7 mouse cellular contexts compared by ENCODE assay signal in genomic region chr11:109331424-109331824, GRCm38 (mm10). TPM values are rescaled to one million over a fixed set of nuclear protein-coding genes. Genes with fewer than 3 reads are reported as not detected.
DNase-seq lines count a peak whose midpoint lies in the region; ATAC-seq and TF ChIP-seq lines count a peak whose summit lies in the region.

No protein-coding gene starts in this region.

- no peaks in the 10 kb centered on the region for H3K27me3 ChIP-seq in intestine, postnatal 0 days (replicated peaks; ENCODE audit: control insufficient read depth, insufficient read depth, low read length)
- no peaks in the 10 kb centered on the region for H3K27me3 ChIP-seq in limb, embryonic 10.5 days (ENCODE audit: low read depth, poor library complexity, severe bottlenecking)
- H3K27me3 ChIP-seq in midbrain, embryonic 13.5 days: no peaks in the 10 kb centered on the region

- no peak overlapping the region for H3K27ac ChIP-seq in intestine, postnatal 0 days (ENCODE audit: low read depth, low read length)
- peak overlapping the region; percentile 19; the same call in 1 of the 2 replicates for H3K27ac ChIP-seq in limb, embryonic 10.5 days
- H3K27ac ChIP-seq in midbrain, embryonic 13.5 days: no peak overlapping the region

- H3K4me3 ChIP-seq in intestine, postnatal 0 days (ENCODE audit: low read depth, low read length): peak overlapping the region; percentile 31
- peak overlapping the region; percentile 36 for H3K4me3 ChIP-seq in limb, embryonic 10.5 days
- no peak overlapping the region for H3K4me3 ChIP-seq in midbrain, embryonic 13.5 days (replicated peaks)

- TF ChIP-seq CTCF in intestine, postnatal 0 days (IDR thresholded peaks at IDR 0.05; ENCODE audit: low read depth): peak; percentile 96

- H3K4me1 ChIP-seq in intestine, postnatal 0 days (replicated peaks; ENCODE audit: control insufficient read depth, insufficient read depth, low read length): no peaks in the 10 kb centered on the region
- peaks cover 13% of the 10 kb centered on the region for H3K4me1 ChIP-seq in limb, embryonic 10.5 days
- H3K4me1 ChIP-seq in midbrain, embryonic 13.5 days (replicated peaks): peaks cover 12% of the 10 kb centered on the region; the same call in 1 of the 2 replicates

- peak overlapping the region; percentile 74 for H3K4me2 ChIP-seq in intestine, postnatal 0 days (replicated peaks; ENCODE audit: low read depth)
- H3K4me2 ChIP-seq in midbrain, embryonic 13.5 days (replicated peaks): peak overlapping the region; percentile 36

- no peaks in the 10 kb centered on the region for H3K9me3 ChIP-seq in intestine, postnatal 0 days (ENCODE audit: control insufficient read depth)
- H3K9me3 ChIP-seq in limb, embryonic 10.5 days (replicated peaks): no peaks in the 10 kb centered on the region
- H3K9me3 ChIP-seq in midbrain, embryonic 13.5 days: no peaks in the 10 kb centered on the region

- H3K36me3 ChIP-seq in intestine, postnatal 0 days (ENCODE audit: control insufficient read depth, insufficient read depth): no peaks in the 10 kb centered on the region
- no peaks in the 10 kb centered on the region for H3K36me3 ChIP-seq in limb, embryonic 10.5 days
- no peaks in the 10 kb centered on the region for H3K36me3 ChIP-seq in midbrain, embryonic 13.5 days

- 3% methylated on average over 6 of the region's 6 CpGs for WGBS in intestine, postnatal 0 days
- 7% methylated on average over 6 of the region's 6 CpGs for WGBS in limb, embryonic 10.5 days
- WGBS in midbrain, embryonic 13.5 days: 3% methylated on average over 6 of the region's 6 CpGs

- peak; percentile 93 for ATAC-seq in intestine, postnatal 0 days
- ATAC-seq in midbrain, embryonic 13.5 days: peak; percentile 93

- DNase-seq in adrenal gland, adult 8-10 months: peak; percentile 87
- DNase-seq in embryo, embryonic 9.5 days (ENCODE audit: extremely low spot score): peak; percentile 89
- DNase-seq in gonadal fat pad, adult 2 months (ENCODE audit: low read depth): peak; percentile 38
- DNase-seq in limb, embryonic 10.5 days (ENCODE audit: low spot score): peak; percentile 96
- DNase-seq in spleen, adult 12 weeks (ENCODE audit: low spot score): peak; percentile 80

- 0 out of 2 replicates have a peak overlapping the region, but pooled peaks have one; percentile 8 for H3K9ac ChIP-seq in intestine, postnatal 0 days (ENCODE audit: low read depth, low read length)
- no peak overlapping the region for H3K9ac ChIP-seq in midbrain, embryonic 13.5 days (replicated peaks)

RNA-seq across cellular contexts. Expression of gene Gna13, which starts 31.2 kb away (rescaled TPM):
- total RNA-seq in adrenal gland, adult 8-10 months (2022): 10 to 100 TPM; 65.1 to 70.3 (median 68.0) TPM
- 24.0 and 26.0 TPM in 2 replicates for polyA plus RNA-seq in gonadal fat pad, adult 2 months (2012; rRNA removed)
- polyA plus RNA-seq in intestine, postnatal 0 days (2015; fragmentation: Nextera tagmentation; extraction: Ambion mirVana): 81.7 and 86.9 TPM in 2 replicates
- 20.1 and 20.6 TPM in 2 replicates for polyA plus RNA-seq in limb, embryonic 10.5 days (2016; fragmentation: Nextera tagmentation; extraction: Ambion mirVana)
- 16.2 and 16.4 TPM in 2 replicates for polyA plus RNA-seq in midbrain, embryonic 13.5 days (2015; fragmentation: Nextera tagmentation; extraction: Ambion mirVana)

RNA-seq across cellular contexts. Expression of gene Rgs9, which starts 33.5 kb away (rescaled TPM):
- total RNA-seq in adrenal gland, adult 8-10 months (2022): 1 to 10 TPM; 4.9 to 9.8 (median 7.4) TPM
- polyA plus RNA-seq in gonadal fat pad, adult 2 months (2012; rRNA removed): 14.0 and 16.1 TPM in 2 replicates
- polyA plus RNA-seq in intestine, postnatal 0 days (2015; fragmentation: Nextera tagmentation; extraction: Ambion mirVana): 2.6 and 2.8 TPM in 2 replicates
- polyA plus RNA-seq in limb, embryonic 10.5 days (2016; fragmentation: Nextera tagmentation; extraction: Ambion mirVana): 2.1 and 4.2 TPM in 2 replicates
- polyA plus RNA-seq in midbrain, embryonic 13.5 days (2015; fragmentation: Nextera tagmentation; extraction: Ambion mirVana): 7.2 and 7.3 TPM in 2 replicates

Comparison
In these comparisons a context has a peak if more than half of its experiments do, and no peak if none do; other contexts are left out.
1. DNase-seq: peak in every context shown above with its lines; median percentile 96 in limb, embryonic 10.5 days; 89 in embryo, embryonic 9.5 days; 87 in adrenal gland, adult 8-10 months; 80 in spleen, adult 12 weeks; 38 in gonadal fat pad, adult 2 months.